Comparison of ENCODE assay signal across 33 mouse cellular contexts in the genomic region with DNA sequence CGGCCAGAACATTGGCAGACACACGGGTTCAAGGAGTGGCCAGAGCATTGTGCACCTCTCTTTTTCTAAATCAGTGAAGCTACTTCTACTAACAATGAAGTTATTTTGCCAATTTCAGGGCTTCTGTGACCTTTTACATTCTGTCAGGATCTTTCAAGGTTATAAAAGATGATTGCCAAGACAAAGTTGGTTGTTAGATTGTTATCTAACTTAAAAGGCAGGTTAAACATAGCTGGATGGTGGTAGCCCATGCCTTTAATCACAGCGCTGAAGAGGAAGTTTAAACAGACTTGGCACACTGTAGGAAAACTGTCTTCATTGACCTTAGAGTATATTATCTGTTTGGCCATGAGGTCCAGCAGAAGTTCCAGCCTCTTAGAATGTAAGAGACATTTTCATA. TPM values are rescaled to one million over a fixed set of nuclear protein-coding genes. Genes with fewer than 3 reads are reported as not detected.
"Had no signal": no experiment of that assay in that cellular context is flagged by ENCODE, and none has a peak within 500 bp of the region (broad histone marks: within the 10 kb centered on the region; RNA-seq: fewer than 3 reads in every experiment).

No protein-coding gene starts in this region.

- H3K4me1 ChIP-seq: heart, embryonic 10.5 days; heart, embryonic 12.5 days; hindbrain, embryonic 10.5 days; hindbrain, embryonic 12.5 days; intestine, embryonic 15.5 days; limb, embryonic 10.5 days; limb, embryonic 12.5 days; liver, embryonic 13.5 days; liver, embryonic 15.5 days had no signal

- H3K27me3 ChIP-seq: heart, embryonic 12.5 days; hindbrain, embryonic 12.5 days; intestine, embryonic 15.5 days; limb, embryonic 12.5 days; liver, embryonic 13.5 days; liver, embryonic 15.5 days had no signal

- H3K9ac ChIP-seq: heart, embryonic 12.5 days; hindbrain, embryonic 12.5 days; hindbrain, embryonic 14.5 days; intestine, embryonic 15.5 days; limb, embryonic 12.5 days; liver, embryonic 13.5 days; liver, embryonic 15.5 days; liver, postnatal 0 days had no signal

- H3K4me2 ChIP-seq: heart, embryonic 12.5 days; hindbrain, embryonic 12.5 days; hindbrain, embryonic 14.5 days; intestine, embryonic 15.5 days; limb, embryonic 12.5 days; liver, embryonic 13.5 days; liver, embryonic 15.5 days had no signal

- H3K27ac ChIP-seq: gastrocnemius, adult 2 months; heart, embryonic 10.5 days; hindbrain, embryonic 10.5 days; hindbrain, embryonic 12.5 days; hindbrain, embryonic 14.5 days; intestine, embryonic 15.5 days; left cerebral cortex, adult 2 months; limb, embryonic 10.5 days; limb, embryonic 12.5 days; liver, embryonic 13.5 days; liver, embryonic 15.5 days had no signal

- ATAC-seq: hindbrain, embryonic 16.5 days; inflammation-experienced regulatory T-cells, adult 6 months; intestine, embryonic 15.5 days; intestine, postnatal 0 days; liver, postnatal 0 days had no signal

- H3K9me3 ChIP-seq: hindbrain, embryonic 12.5 days; intestine, embryonic 15.5 days; limb, embryonic 10.5 days; liver, embryonic 15.5 days had no signal

- DNase-seq: gastrocnemius, adult 2 months; gastrocnemius, postnatal 10 days; gastrocnemius, postnatal 25 days; kidney, adult 18-20 months; kidney, adult 8-10 months; liver; liver, embryonic 13.5 days; liver, postnatal 0 days had no signal

- H3K4me3 ChIP-seq: gastrocnemius, adult 2 months; heart, embryonic 10.5 days; heart, embryonic 12.5 days; hindbrain, embryonic 10.5 days; hindbrain, embryonic 12.5 days; intestine, embryonic 15.5 days; left cerebral cortex, adult 2 months; limb, embryonic 10.5 days; limb, embryonic 12.5 days; liver, embryonic 13.5 days; liver, embryonic 15.5 days had no signal

RNA-seq across cellular contexts. Expression of a gene that starts 1.8 kb away (rescaled TPM):
- total RNA-seq: gastrocnemius, adult 2 months; gastrocnemius, postnatal 10 days; gastrocnemius, postnatal 25 days; gastrocnemius, postnatal 4 days; granulocyte monocyte progenitor cell, adult 5-6 weeks; heart, adult 8-10 months; heart, postnatal 10 days; heart, postnatal 25 days; heart, postnatal 4 days; layer of hippocampus, postnatal 10 days; layer of hippocampus, postnatal 25 days; left cerebral cortex, adult 2 months; left cerebral cortex, postnatal 14 days; left cerebral cortex, postnatal 36 days had no signal
- polyA plus RNA-seq: heart, embryonic 10.5 days; heart, embryonic 12.5 days; heart, embryonic 14.5 days; heart, embryonic 16.5 days; hindbrain, embryonic 10.5 days; intestine, embryonic 15.5 days; intestine, postnatal 0 days; liver, embryonic 13.5 days; liver, embryonic 15.5 days; liver, postnatal 0 days had no signal
